Mouse (Mus musculus) kidney, postnatal 0 days (tissue): ENCODE measurements around the gene Amd1. TPM values are rescaled to one million over a fixed set of nuclear protein-coding genes. Genes with fewer than 3 reads are reported as not detected.

Experiments used
- ATAC-seq: fragments of 200-750 bp; cut with Nextera tagmentation; replicated peaks from 2 replicates; pipeline ENCODE4 v1.8.0; 2017; ENCODE audit warnings: low read depth, moderate number of reproducible peaks, moderate TSS enrichment, moderate library complexity; ENCODE audit not compliant: low FRiP score
- DNase-seq: peaks from one replicate; pipeline ENCODE4 v3.0.0-alpha.2; 2016; ENCODE audit warnings: low spot score
- H3K27ac ChIP-seq: fragments of 300-500 bp; sonication (generic); 2 replicates; pipeline ENCODE4 v1.5.1; 2014; ENCODE audit warnings: mild to moderate bottlenecking
- H3K27me3 ChIP-seq: fragments of 300-500 bp; sonication (generic); 2 replicates; pipeline ENCODE4 v1.6.1; 2014; ENCODE audit warnings: low read length, mixed read lengths; ENCODE audit not compliant: insufficient read depth
- H3K36me3 ChIP-seq: fragments of 300-500 bp; sonication (generic); 2 replicates; pipeline ENCODE4 v1.6.1; 2014; ENCODE audit warnings: low read length, mixed read lengths; ENCODE audit not compliant: insufficient read depth
- H3K4me1 ChIP-seq: fragments of 300-500 bp; sonication (generic); replicated peaks from 2 replicates; pipeline ENCODE4 v1.6.1; 2014; ENCODE audit warnings: antibody characterized with exemption, low read length, mixed read lengths; ENCODE audit not compliant: insufficient read depth
- H3K4me2 ChIP-seq: fragments of 300-500 bp; sonication (generic); 2 replicates; pipeline ENCODE4 v1.6.1; 2014; ENCODE audit warnings: mild to moderate bottlenecking, low read length, moderate library complexity, mixed read lengths
- H3K4me3 ChIP-seq: fragments of 300-500 bp; sonication (generic); replicated peaks from 2 replicates; pipeline ENCODE4 v1.5.1; 2014; ENCODE audit warnings: low read depth, low read length
- H3K9ac ChIP-seq: fragments of 300-500 bp; sonication (generic); 2 replicates; pipeline ENCODE4 v1.6.1; 2014; ENCODE audit warnings: low read depth, low read length
- H3K9me3 ChIP-seq: fragments of 300-500 bp; sonication (generic); replicated peaks from 2 replicates; pipeline ENCODE4 v1.6.1; 2016; ENCODE audit warnings: low read length, inconsistent platforms, mixed read lengths
- CTCF ChIP-seq: IDR thresholded peaks from 2 replicates; pipeline ENCODE4 v1.5.1; 2016; ENCODE audit warnings: antibody characterized with exemption, low read depth, mild to moderate bottlenecking, moderate library complexity
- WGBS: fragments of 180-500 bp; shearing (Covaris S2); extraction: QIAGEN DNeasy Blood & Tissue Kit; methylation state at CpG from one replicate; pipeline ENCODE4 v1.1.7; 2014; 5-methylcytosine and 5-hydroxymethylcytosine counted together
- polyA plus RNA-seq: library from polyadenylated mRNA; unstranded; fragments of >200 nt; fragmentation: Nextera tagmentation; extraction: Ambion mirVana; gene quantifications from 2 replicates; pipeline ENCODE4 v1.2.1, GENCODE M21; 2015

The Amd1 gene
- polyA plus RNA-seq, 1 experiment from 2014 or later: 44.1 TPM

- no peaks in the 10 kb centered on the region for H3K27me3 ChIP-seq
- TF ChIP-seq CTCF: no peak
- H3K9me3 ChIP-seq: no peaks in the 10 kb centered on the region
These were observed 30.8 kb downstream of the Amd1 start for GRCm38 (mm10) chr10:40271216-40271615.

GRCm38 (mm10) chr10:40264920-40265319 lies 37.1 kb downstream of the Amd1 start:
- ATAC-seq (no peak), DNase-seq (no peak)
- WGBS: 91% methylated on average over 3 of the region's 3 CpGs
- Histone ChIP-seq H3K27ac (no peak overlapping the region), H3K9ac (no peak overlapping the region), H3K27me3 (no peaks in the 10 kb centered on the region), H3K9me3 (no peaks in the 10 kb centered on the region), H3K36me3 (no peaks in the 10 kb centered on the region), H3K4me3 (no peak overlapping the region), H3K4me1 (no peaks in the 10 kb centered on the region), H3K4me2 (no peak overlapping the region)
- 0 out of 2 replicates have a peak, but pooled peaks have one; percentile 12 for TF ChIP-seq CTCF

More at GRCm38 (mm10) chr10:40271216-40271615, 30.8 kb downstream of the Amd1 start:
- ATAC-seq (no peak), DNase-seq (no peak)
- Histone ChIP-seq H3K27ac (no peak overlapping the region), H3K4me2 (no peak overlapping the region), H3K4me3 (no peak overlapping the region), H3K4me1 (no peaks in the 10 kb centered on the region), H3K36me3 (no peaks in the 10 kb centered on the region), H3K9ac (no peak overlapping the region)
- 89% methylated on average over 3 of the region's 3 CpGs for WGBS

GRCm38 (mm10) chr10:40263691-40264090 lies 38.3 kb downstream of the Amd1 start:
- Histone ChIP-seq H3K27ac (no peak overlapping the region), H3K4me1 (no peaks in the 10 kb centered on the region), H3K36me3 (no peaks in the 10 kb centered on the region), H3K27me3 (no peaks in the 10 kb centered on the region), H3K4me3 (no peak overlapping the region), H3K9ac (no peak overlapping the region), H3K9me3 (no peaks in the 10 kb centered on the region), H3K4me2 (no peak overlapping the region)
- 86% methylated on average over 4 of the region's 4 CpGs for WGBS
- no peak for DNase-seq
- ATAC-seq: no peak
- TF ChIP-seq CTCF: no peak

- ATAC-seq: no peak
- TF ChIP-seq CTCF: no peak
- Histone ChIP-seq H3K36me3 (no peaks in the 10 kb centered on the region), H3K9ac (no peak overlapping the region), H3K4me1 (no peaks in the 10 kb centered on the region), H3K4me2 (no peak overlapping the region), H3K4me3 (no peak overlapping the region), H3K9me3 (no peaks in the 10 kb centered on the region), H3K27me3 (no peaks in the 10 kb centered on the region), H3K27ac (no peak overlapping the region)
- DNase-seq: no peak
- WGBS: 90% methylated on average over 6 of the region's 6 CpGs
These were observed 39.8 kb downstream of the Amd1 start for GRCm38 (mm10) chr10:40262200-40262599.

- no peaks in the 10 kb centered on the region for H3K36me3 ChIP-seq
- no peak for ATAC-seq
- no peak overlapping the region for H3K9ac ChIP-seq
- no peaks in the 10 kb centered on the region for H3K4me1 ChIP-seq
- WGBS: 50% methylated on average over 5 of the region's 5 CpGs
- TF ChIP-seq CTCF: no peak
- no peaks in the 10 kb centered on the region for H3K9me3 ChIP-seq
- no peak overlapping the region for H3K27ac ChIP-seq
- H3K4me2 ChIP-seq: no peak overlapping the region
- DNase-seq: no peak
- H3K4me3 ChIP-seq: no peak overlapping the region
- H3K27me3 ChIP-seq: no peaks in the 10 kb centered on the region
These were observed 41.7 kb downstream of the Amd1 start for GRCm38 (mm10) chr10:40260305-40260704.

GRCm38 (mm10) chr10:40259542-40259941 lies 42.4 kb downstream of the Amd1 start:
- Histone ChIP-seq H3K4me1 (no peaks in the 10 kb centered on the region), H3K27ac (no peak overlapping the region), H3K4me3 (no peak overlapping the region), H3K4me2 (no peak overlapping the region), H3K27me3 (no peaks in the 10 kb centered on the region), H3K9ac (no peak overlapping the region), H3K36me3 (no peaks in the 10 kb centered on the region), H3K9me3 (no peaks in the 10 kb centered on the region)
- 12% methylated on average over 8 of the region's 8 CpGs for WGBS
- DNase-seq (no peak), ATAC-seq (no peak)
- no peak for TF ChIP-seq CTCF

GRCm38 (mm10) chr10:40258976-40259375 lies 43.0 kb downstream of the Amd1 start:
- Histone ChIP-seq H3K4me3 (peak overlapping the region; percentile 79), H3K27me3 (no peaks in the 10 kb centered on the region), H3K4me2 (peak overlapping the region; percentile 74), H3K27ac (peak overlapping the region; percentile 97), H3K9me3 (no peaks in the 10 kb centered on the region), H3K36me3 (0 out of 2 replicates have a peak, but pooled peaks cover 3% of the 10 kb centered on the region), H3K9ac (no peak overlapping the region), H3K4me1 (no peaks in the 10 kb centered on the region)
- TF ChIP-seq CTCF: peak; percentile 81
- ATAC-seq (no peak), DNase-seq (peak; percentile 91)
- 2% methylated on average over 5 of the region's 5 CpGs for WGBS
